Mouse (Mus musculus) kidney, adult 2 months (tissue): ENCODE measurements around the gene Stard8. TPM values are rescaled to one million over a fixed set of nuclear protein-coding genes. Genes with fewer than 3 reads are reported as not detected.
"Not testable (repeated sequence)": the region's sequence is repeated elsewhere in the genome, so short reads cannot be mapped to it uniquely, and the experiment has no call there.

Experiments used
- DNase-seq: peaks from one replicate; pipeline ENCODE4 v3.0.0; 2021
- H3K27ac ChIP-seq: fragments of 200-500 bp; 2 replicates; pipeline ENCODE4 v1.5.1; 2012; ENCODE audit warnings: low read depth, low read length, control low read depth, inconsistent platforms; ENCODE audit not compliant: insufficient read depth
- H3K27me3 ChIP-seq: fragments of 200-500 bp; replicated peaks from 2 replicates; pipeline ENCODE4 v1.6.1; 2012; ENCODE audit warnings: mild to moderate bottlenecking, moderate library complexity, low read length, inconsistent platforms; ENCODE audit not compliant: control insufficient read depth, insufficient read depth
- H3K36me3 ChIP-seq: fragments of 200-500 bp; 2 replicates; pipeline ENCODE4 v1.6.1; 2012; ENCODE audit warnings: mild to moderate bottlenecking, moderate library complexity, low read length, inconsistent platforms; ENCODE audit not compliant: control insufficient read depth, insufficient read depth
- H3K4me1 ChIP-seq: fragments of 200-500 bp; 2 replicates; pipeline ENCODE4 v1.6.1; 2011; ENCODE audit warnings: low read length; ENCODE audit not compliant: control insufficient read depth, insufficient read depth
- H3K4me3 ChIP-seq: fragments of 200-500 bp; 2 replicates; pipeline ENCODE4 v1.5.1; 2011; ENCODE audit warnings: mild to moderate bottlenecking, low read depth, low read length, control low read depth; ENCODE audit not compliant: insufficient read depth
- CTCF ChIP-seq: fragments of 200-500 bp; conservative IDR thresholded peaks from 2 replicates; pipeline ENCODE4 v1.5.1; 2011; ENCODE audit warnings: low read depth, mild to moderate bottlenecking, control low read depth, low read length, moderate library complexity, mixed read lengths; ENCODE audit not compliant: insufficient read depth, insufficient read length
- POLR2A ChIP-seq: fragments of 200-500 bp; IDR thresholded peaks from one replicate; pipeline ENCODE4 v1.6.1; 2011; ENCODE audit warnings: low read depth, low read length, control low read depth
- WGBS: fragments of 180-500 bp; shearing (Covaris S2); methylation state at CpG from one replicate; pipeline ENCODE4 v1.1.7; 2018; 5-methylcytosine and 5-hydroxymethylcytosine counted together
- polyA plus RNA-seq: library from polyadenylated mRNA; depleted of rRNA; stranded (reverse); fragments of >200 nt; gene quantifications from 2 replicates; pipeline ENCODE4 v1.2.3, GENCODE M21; 2012; rRNA removed

The Stard8 gene
- polyA plus RNA-seq, 1 experiment = 62.0 TPM

- Histone ChIP-seq H3K36me3 (peaks cover 5% of the 10 kb centered on the region), H3K27ac (no peak overlapping the region), H3K4me1 (no peaks in the 10 kb centered on the region), H3K4me3 (no peak overlapping the region), H3K27me3 (no peaks in the 10 kb centered on the region)
- TF ChIP-seq POLR2A (no peak), CTCF (no peak)
- WGBS = 96% methylated on average over 13 of the region's 13 CpGs
- DNase-seq = no peak
Observed at GRCm38 (mm10) chrX:99072596-99072995, 69.5 kb downstream of the Stard8 start.

DNA sequence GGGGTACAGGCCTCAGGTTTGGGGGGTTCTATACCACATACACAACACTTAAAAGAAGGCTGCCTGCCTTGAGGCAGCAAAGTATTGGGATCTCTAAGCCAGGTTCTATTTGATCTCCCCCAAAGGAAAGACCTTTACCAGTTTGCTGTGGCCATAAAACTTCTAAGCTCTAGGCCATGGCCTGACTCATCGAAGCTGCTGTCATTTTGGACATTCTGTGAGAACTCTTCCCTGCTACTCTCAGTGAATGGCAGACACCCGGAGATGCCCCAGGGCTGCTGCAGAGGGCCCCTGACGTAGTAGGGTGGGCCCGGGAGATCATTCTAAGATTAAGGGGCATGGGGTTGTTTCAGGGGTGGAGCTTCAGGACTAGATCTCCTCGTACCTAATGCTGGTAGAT is 72.1 kb downstream of the Stard8 start:
- WGBS = 81% methylated on average over 5 of the region's 5 CpGs
- H3K4me3 ChIP-seq = no peak overlapping the region
- no peaks in the 10 kb centered on the region for H3K27me3 ChIP-seq
- H3K27ac ChIP-seq = no peak overlapping the region
- DNase-seq = no peak
- TF ChIP-seq POLR2A = no peak
- TF ChIP-seq CTCF = no peak
- peaks cover 5% of the 10 kb centered on the region for H3K36me3 ChIP-seq
- H3K4me1 ChIP-seq = no peaks in the 10 kb centered on the region

- H3K4me3 ChIP-seq = no peak overlapping the region
Observed at GRCm38 (mm10) chrX:99076460-99076859, 73.4 kb downstream of the Stard8 start.

DNA sequence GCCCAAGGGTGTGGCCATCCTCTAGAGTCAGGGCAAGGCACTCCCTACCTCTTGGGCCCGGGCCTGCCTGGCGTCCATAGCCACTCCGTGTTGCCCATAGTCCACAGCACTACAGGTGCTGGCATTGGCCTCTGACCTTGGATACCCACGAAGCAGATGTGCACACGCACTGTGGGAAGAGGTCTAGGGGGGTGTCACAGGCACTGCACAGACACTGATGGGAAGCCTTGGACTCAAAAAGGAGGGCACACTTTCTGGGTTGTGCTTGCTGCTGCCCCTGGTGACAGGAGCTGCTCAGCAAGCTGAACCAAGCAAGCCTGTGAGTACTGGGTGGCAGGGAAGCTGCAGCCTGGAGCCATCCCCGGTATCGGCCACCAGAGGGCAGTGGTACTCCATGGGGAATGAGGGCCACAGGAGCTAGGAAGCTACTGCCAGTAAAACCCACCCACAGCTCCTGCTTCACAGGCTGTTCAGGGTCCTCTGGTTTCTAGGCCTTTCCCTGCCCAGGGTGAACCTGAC is 75.4 kb downstream of the Stard8 start:
- not testable (repeated sequence) for H3K4me1 ChIP-seq, H3K27ac ChIP-seq, H3K36me3 ChIP-seq, H3K4me3 ChIP-seq, DNase-seq, H3K27me3 ChIP-seq
- WGBS = 45% methylated on average over 5 of the region's 7 CpGs

More at GRCm38 (mm10) chrX:99076460-99076859, 73.4 kb downstream of the Stard8 start:
- Histone ChIP-seq H3K4me1 (no peaks in the 10 kb centered on the region), H3K27ac (no peak overlapping the region), H3K27me3 (no peaks in the 10 kb centered on the region), H3K36me3 (peaks cover 2% of the 10 kb centered on the region)
- TF ChIP-seq CTCF = no peak
- no peak for TF ChIP-seq POLR2A
- peak; percentile 39 for DNase-seq
- WGBS = 45% methylated on average over 4 of the region's 4 CpGs

- WGBS = 68% methylated on average over 2 of the region's 2 CpGs
- Histone ChIP-seq H3K4me1 (no peaks in the 10 kb centered on the region), H3K36me3 (no peaks in the 10 kb centered on the region), H3K4me3 (no peak overlapping the region), H3K27ac (no peak overlapping the region), H3K27me3 (no peaks in the 10 kb centered on the region)
- DNase-seq = no peak
- TF ChIP-seq POLR2A (no peak), CTCF (no peak)
Observed at GRCm38 (mm10) chrX:99092704-99093103, 89.7 kb downstream of the Stard8 start.

GRCm38 (mm10) chrX:99111088-99111724 is 108.2 kb downstream of the Stard8 start:
- not testable (repeated sequence) for H3K27ac ChIP-seq, H3K27me3 ChIP-seq, H3K4me1 ChIP-seq, DNase-seq, H3K4me3 ChIP-seq, H3K36me3 ChIP-seq
- WGBS = 61% methylated on average over 7 of the region's 10 CpGs

GRCm38 (mm10) chrX:99119510-99119909 is 116.5 kb downstream of the Stard8 start:
- TF ChIP-seq CTCF = no peak
- TF ChIP-seq POLR2A = no peak
- 95% methylated on average over 5 of the region's 5 CpGs for WGBS
- H3K27ac ChIP-seq = no peak overlapping the region
- H3K4me1 ChIP-seq = no peaks in the 10 kb centered on the region
- no peak for DNase-seq
- no peaks in the 10 kb centered on the region for H3K27me3 ChIP-seq
- H3K36me3 ChIP-seq = no peaks in the 10 kb centered on the region
- no peak overlapping the region for H3K4me3 ChIP-seq

Other genes starting within 250 kb of the Stard8 start
- gene Ophn1, start 112.2 kb upstream of the Stard8 start, polyA plus RNA-seq = 2.7 and 3.1 TPM in 2 replicates
- gene Yipf6, start 66.9 kb upstream of the Stard8 start, polyA plus RNA-seq = 23.5 and 24.1 TPM in 2 replicates
- 27.6 and 30.4 TPM in 2 replicates for gene Efnb1, start 132.9 kb downstream of the Stard8 start, polyA plus RNA-seq